Mouse (Mus musculus) adrenal gland, adult 18-20 months (tissue): ENCODE results near the gene Itga9. TPM values are rescaled to one million over a fixed set of nuclear protein-coding genes. Genes with fewer than 3 reads are reported as not detected.

Source experiments
- DNase-seq, 2 experiments: peaks; one replicate each; pipeline ENCODE4 v3.0.0; 2021 to 2022; ENCODE audit warnings: low spot score in 2 of 2
- total RNA-seq, 2 experiments: library from RNA; stranded (reverse); gene quantifications; 1 replicate in 1 of 2; 2 replicates in 1 of 2; pipeline ENCODE4 v1.2.3; 2021

The Itga9 gene
- total RNA-seq, 2 experiments from 2014 or later = 24.9 to 57.9 TPM

GRCm38 (mm10) chr9:118721056-118721455, 114.6 kb downstream of the Itga9 start:
- no peak for DNase-seq

GRCm38 (mm10) chr9:118722789-118723325, 116.4 kb downstream of the Itga9 start:
- no peak for DNase-seq

- DNase-seq = no peak
Measured at GRCm38 (mm10) chr9:118725128-118725527, 118.6 kb downstream of the Itga9 start.

GRCm38 (mm10) chr9:118726550-118726949, 120.1 kb downstream of the Itga9 start:
- no peak for DNase-seq

GRCm38 (mm10) chr9:118728296-118728695, 121.8 kb downstream of the Itga9 start:
- DNase-seq = no peak

- DNase-seq = no peak
Measured at GRCm38 (mm10) chr9:118728987-118729386, 122.5 kb downstream of the Itga9 start.

- no peak for DNase-seq
Measured at GRCm38 (mm10) chr9:118730172-118730571, 123.7 kb downstream of the Itga9 start.

- DNase-seq = no peak
Measured at GRCm38 (mm10) chr9:118730871-118731390, 124.4 kb downstream of the Itga9 start.

GRCm38 (mm10) chr9:118731650-118732049, 125.2 kb downstream of the Itga9 start:
- DNase-seq = no peak

- no peak for DNase-seq
Measured at GRCm38 (mm10) chr9:118733601-118734000, 127.1 kb downstream of the Itga9 start.

GRCm38 (mm10) chr9:118737124-118737523, 130.6 kb downstream of the Itga9 start:
- DNase-seq = no peak

- DNase-seq = peak; percentile 51 to 53
Measured at GRCm38 (mm10) chr9:118737601-118738137, 131.2 kb downstream of the Itga9 start.

- no peak for DNase-seq
Measured at GRCm38 (mm10) chr9:118738311-118738710, 131.8 kb downstream of the Itga9 start.

GRCm38 (mm10) chr9:118739071-118739470, 132.6 kb downstream of the Itga9 start:
- no peak for DNase-seq

- DNase-seq = no peak
Measured at GRCm38 (mm10) chr9:118739659-118740058, 133.2 kb downstream of the Itga9 start.

- DNase-seq = no peak
Measured at GRCm38 (mm10) chr9:118741268-118741667, 134.8 kb downstream of the Itga9 start.

- no peak for DNase-seq
Measured at GRCm38 (mm10) chr9:118749335-118749949, 143.0 kb downstream of the Itga9 start.

- no peak for DNase-seq
Measured at GRCm38 (mm10) chr9:118750828-118751227, 144.3 kb downstream of the Itga9 start.

GRCm38 (mm10) chr9:118752376-118752775, 145.9 kb downstream of the Itga9 start:
- no peak for DNase-seq

- no peak for DNase-seq
Measured at GRCm38 (mm10) chr9:118759462-118759861, 153.0 kb downstream of the Itga9 start.

GRCm38 (mm10) chr9:118761953-118762590, 155.6 kb downstream of the Itga9 start:
- no peak for DNase-seq

GRCm38 (mm10) chr9:118762759-118763158, 156.3 kb downstream of the Itga9 start:
- DNase-seq = no peak
